Mouse (Mus musculus): ENCODE measurements at regions not wholly inside any gene's neighbourhood (a gene's known extent, or its start where the extent isn't known, plus 50 kb on each side); places are given as distances from the start of the nearest gene placed in this dataset.
A peak's percentile ranks its signal among the peaks of the same experiment; 100 is the strongest.

DNA sequence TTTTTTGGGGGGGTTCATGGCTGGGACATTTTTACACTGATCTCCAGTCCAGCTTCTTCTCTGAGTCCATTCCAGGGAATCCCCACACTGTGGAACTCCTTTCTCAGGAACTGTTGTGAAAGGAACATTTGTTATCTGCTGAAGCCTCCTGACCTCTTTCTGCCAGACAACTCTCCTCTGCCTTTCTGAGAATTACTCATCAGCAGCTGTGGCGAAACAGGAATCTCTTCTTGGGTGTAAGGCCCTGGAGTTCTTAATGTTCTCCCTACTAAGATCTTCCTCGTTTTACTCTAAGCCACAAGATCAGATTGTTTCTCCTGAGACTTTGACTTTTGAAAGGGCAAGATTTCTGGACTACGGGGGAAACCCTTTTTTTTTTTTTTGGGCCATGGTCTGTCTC lies 698.7 kb downstream of the Slc4a3 start:
- ATAC-seq: no peak
- peaks cover 9% of the 10 kb centered on the region for H3K4me1 ChIP-seq (ENCODE audit: control insufficient read depth, insufficient read depth, low read length)
- no peak overlapping the region for H3K9ac ChIP-seq (ENCODE audit: low read depth, low read length)
- H3K27ac ChIP-seq (ENCODE audit: low read length): no peak overlapping the region
- no peak overlapping the region for H3K4me3 ChIP-seq (ENCODE audit: low read depth, low read length)
- H3K27me3 ChIP-seq (ENCODE audit: control insufficient read depth, insufficient read depth, low read depth, low read length): no peaks in the 10 kb centered on the region
- WGBS: 83% methylated on average over 3 of the region's 3 CpGs
- no peak overlapping the region for H3K4me2 ChIP-seq (ENCODE audit: low read length)
- no peaks in the 10 kb centered on the region for H3K36me3 ChIP-seq (ENCODE audit: control insufficient read depth, insufficient read depth, low read length)
- no peaks in the 10 kb centered on the region for H3K9me3 ChIP-seq (replicated peaks; ENCODE audit: control insufficient read depth, low read length, poor library complexity, severe bottlenecking)

DNA sequence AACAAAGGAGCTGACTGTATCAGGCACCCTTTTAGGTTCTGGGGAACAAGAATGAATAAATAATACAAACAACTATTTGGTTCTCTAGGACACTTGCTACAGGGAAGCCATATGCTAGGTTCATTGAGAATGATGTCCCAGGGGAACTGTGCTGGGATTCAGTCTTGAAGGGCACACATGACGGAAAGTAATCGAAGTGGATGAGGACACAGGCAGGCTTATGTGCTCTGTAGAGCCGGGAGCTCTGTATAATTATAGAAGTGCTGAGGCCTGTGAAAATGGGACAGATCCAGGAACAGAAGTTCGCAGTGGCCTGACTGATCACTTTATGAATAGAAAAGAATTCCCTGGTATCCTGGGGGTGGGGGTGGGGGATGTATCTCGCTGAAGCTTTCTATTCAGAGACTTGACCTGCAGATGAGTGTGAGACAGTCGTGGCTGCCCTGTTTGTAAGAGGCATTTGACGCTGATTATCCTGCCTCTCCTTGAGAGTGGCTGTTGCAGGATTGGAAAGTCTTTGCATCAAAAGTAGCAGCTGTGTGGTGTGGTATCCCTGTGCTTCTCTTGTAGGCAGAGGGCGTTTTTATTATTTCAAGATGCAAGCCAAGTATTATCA lies 700.2 kb downstream of the Slc4a3 start:
- 8% methylated on average over 8 of the region's 8 CpGs for WGBS
- H3K36me3 ChIP-seq (ENCODE audit: control insufficient read depth, insufficient read depth, low read length): no peaks in the 10 kb centered on the region
- H3K4me3 ChIP-seq (ENCODE audit: low read depth, low read length): no peak overlapping the region
- no peak overlapping the region for H3K27ac ChIP-seq (ENCODE audit: low read length)
- no peak overlapping the region for H3K4me2 ChIP-seq (ENCODE audit: low read length)
- peak; percentile 36; the same call in 1 of the 2 replicates for ATAC-seq
- H3K27me3 ChIP-seq (ENCODE audit: control insufficient read depth, insufficient read depth, low read depth, low read length): no peaks in the 10 kb centered on the region
- H3K9me3 ChIP-seq (replicated peaks; ENCODE audit: control insufficient read depth, low read length, poor library complexity, severe bottlenecking): no peaks in the 10 kb centered on the region
- no peak overlapping the region for H3K9ac ChIP-seq (ENCODE audit: low read depth, low read length)
- peaks cover 9% of the 10 kb centered on the region for H3K4me1 ChIP-seq (ENCODE audit: control insufficient read depth, insufficient read depth, low read length)

DNA sequence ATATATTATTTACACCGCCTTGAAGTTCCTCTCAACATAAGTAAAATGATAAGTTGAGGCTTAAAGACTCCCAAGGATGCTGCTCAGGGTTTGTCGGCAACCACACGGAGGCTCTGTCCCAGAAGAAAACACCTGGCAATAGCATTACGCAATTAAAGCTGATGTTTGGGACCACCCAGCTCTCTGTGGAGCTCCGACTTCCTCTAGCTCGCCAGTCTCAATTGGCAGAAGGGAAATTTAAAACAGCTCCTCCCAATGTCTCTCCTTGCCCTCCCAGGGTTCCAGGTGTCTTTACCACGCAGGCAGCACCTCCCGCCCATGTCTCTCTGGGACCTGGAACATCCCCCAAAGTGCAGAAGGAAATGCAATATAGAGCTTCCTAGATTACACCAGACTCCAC lies 701.1 kb downstream of the Slc4a3 start:
- ATAC-seq: no peak
- Histone ChIP-seq H3K27me3 (ENCODE audit: control insufficient read depth, insufficient read depth, low read depth, low read length) (no peaks in the 10 kb centered on the region), H3K4me1 (ENCODE audit: control insufficient read depth, insufficient read depth, low read length) (peaks cover 9% of the 10 kb centered on the region), H3K4me3 (ENCODE audit: low read depth, low read length) (no peak overlapping the region), H3K27ac (ENCODE audit: low read length) (no peak overlapping the region), H3K9ac (ENCODE audit: low read depth, low read length) (no peak overlapping the region), H3K9me3 (replicated peaks; ENCODE audit: control insufficient read depth, low read length, poor library complexity, severe bottlenecking) (no peaks in the 10 kb centered on the region), H3K4me2 (ENCODE audit: low read length) (no peak overlapping the region), H3K36me3 (ENCODE audit: control insufficient read depth, insufficient read depth, low read length) (no peaks in the 10 kb centered on the region)
- 68% methylated on average over 8 of the region's 8 CpGs for WGBS

DNA sequence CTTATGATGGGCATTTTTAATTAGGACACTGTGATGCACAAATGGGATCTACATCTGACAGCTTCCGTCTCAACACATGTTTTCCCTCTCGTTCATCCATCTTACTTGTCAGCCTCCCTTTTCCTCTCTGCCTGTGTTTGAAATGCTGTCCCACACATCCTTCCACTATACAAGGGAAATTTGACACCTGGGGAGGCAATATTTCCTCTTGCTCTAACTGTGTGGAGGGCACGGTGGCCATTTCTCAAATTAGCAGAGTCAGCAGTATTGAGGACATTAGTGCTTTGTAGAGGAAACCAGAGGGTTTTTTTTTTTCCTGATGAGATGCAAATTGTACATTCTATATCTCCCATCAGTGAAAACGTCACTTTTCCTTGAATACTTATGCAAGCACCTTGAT lies 712.2 kb downstream of the Slc4a3 start:
- no peaks in the 10 kb centered on the region for H3K27me3 ChIP-seq (ENCODE audit: control insufficient read depth, insufficient read depth, low read depth, low read length)
- H3K4me3 ChIP-seq (ENCODE audit: low read depth, low read length): no peak overlapping the region
- no peaks in the 10 kb centered on the region for H3K4me1 ChIP-seq (ENCODE audit: control insufficient read depth, insufficient read depth, low read length)
- ATAC-seq: no peak
- H3K36me3 ChIP-seq (ENCODE audit: control insufficient read depth, insufficient read depth, low read length): no peaks in the 10 kb centered on the region
- H3K9ac ChIP-seq (ENCODE audit: low read depth, low read length): no peak overlapping the region
- no peak overlapping the region for H3K4me2 ChIP-seq (ENCODE audit: low read length)
- H3K27ac ChIP-seq (ENCODE audit: low read length): no peak overlapping the region
- 72% methylated on average over 4 of the region's 4 CpGs for WGBS
- no peaks in the 10 kb centered on the region for H3K9me3 ChIP-seq (replicated peaks; ENCODE audit: control insufficient read depth, low read length, poor library complexity, severe bottlenecking)

DNA sequence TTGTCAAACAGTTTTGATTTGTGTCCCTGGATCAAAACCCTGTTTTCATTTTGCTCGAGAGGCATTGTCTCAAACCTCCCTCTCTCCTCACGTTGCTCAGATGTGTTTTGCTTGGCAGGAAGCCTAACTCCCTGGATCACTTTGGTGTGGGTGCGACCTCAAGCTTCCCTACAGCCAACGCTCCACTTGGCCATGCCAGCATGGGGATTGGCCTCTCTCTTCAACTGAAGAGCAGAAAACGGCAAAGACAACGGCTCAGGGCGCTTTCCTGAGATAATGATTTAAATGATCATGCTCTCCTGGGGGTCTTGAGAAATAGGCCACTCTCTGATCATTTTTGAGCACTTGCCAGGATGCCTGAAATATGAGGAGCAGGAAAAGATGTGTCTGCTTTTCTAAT lies 730.1 kb downstream of the Slc4a3 start:
- no peak for ATAC-seq
- Histone ChIP-seq H3K27ac (ENCODE audit: low read length) (no peak overlapping the region), H3K4me2 (ENCODE audit: low read length) (no peak overlapping the region), H3K4me3 (ENCODE audit: low read depth, low read length) (no peak overlapping the region), H3K4me1 (ENCODE audit: control insufficient read depth, insufficient read depth, low read length) (no peaks in the 10 kb centered on the region), H3K36me3 (ENCODE audit: control insufficient read depth, insufficient read depth, low read length) (no peaks in the 10 kb centered on the region), H3K9ac (ENCODE audit: low read depth, low read length) (no peak overlapping the region), H3K27me3 (ENCODE audit: control insufficient read depth, insufficient read depth, low read depth, low read length) (no peaks in the 10 kb centered on the region), H3K9me3 (replicated peaks; ENCODE audit: control insufficient read depth, low read length, poor library complexity, severe bottlenecking) (no peaks in the 10 kb centered on the region)
- WGBS: 42% methylated on average over 7 of the region's 7 CpGs

DNA sequence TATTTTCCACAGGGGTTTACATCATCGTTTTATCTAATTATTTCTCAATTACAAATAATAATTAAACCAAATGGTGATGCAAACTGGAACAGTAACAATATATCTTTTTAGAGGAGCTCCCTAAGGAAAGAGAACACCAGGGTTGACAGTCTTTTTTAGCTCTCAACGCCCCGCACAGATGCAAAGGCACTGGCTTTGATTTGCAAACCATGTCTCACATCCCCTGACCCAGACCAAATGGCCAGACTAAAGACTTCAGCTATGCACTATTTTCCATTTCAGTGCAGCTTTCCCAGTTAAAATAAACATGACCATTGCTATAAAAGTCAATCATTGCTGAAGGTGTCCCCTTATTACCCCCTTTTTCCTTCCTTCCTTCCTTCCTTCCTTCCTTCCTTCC lies 730.6 kb downstream of the Slc4a3 start:
- H3K9ac ChIP-seq (ENCODE audit: low read depth, low read length): no peak overlapping the region
- H3K4me3 ChIP-seq (ENCODE audit: low read depth, low read length): no peak overlapping the region
- no peaks in the 10 kb centered on the region for H3K4me1 ChIP-seq (ENCODE audit: control insufficient read depth, insufficient read depth, low read length)
- no peak for ATAC-seq
- WGBS: 76% methylated on average over 3 of the region's 3 CpGs
- no peaks in the 10 kb centered on the region for H3K27me3 ChIP-seq (ENCODE audit: control insufficient read depth, insufficient read depth, low read depth, low read length)
- no peaks in the 10 kb centered on the region for H3K9me3 ChIP-seq (replicated peaks; ENCODE audit: control insufficient read depth, low read length, poor library complexity, severe bottlenecking)
- no peak overlapping the region for H3K4me2 ChIP-seq (ENCODE audit: low read length)
- H3K36me3 ChIP-seq (ENCODE audit: control insufficient read depth, insufficient read depth, low read length): no peaks in the 10 kb centered on the region
- H3K27ac ChIP-seq (ENCODE audit: low read length): no peak overlapping the region

DNA sequence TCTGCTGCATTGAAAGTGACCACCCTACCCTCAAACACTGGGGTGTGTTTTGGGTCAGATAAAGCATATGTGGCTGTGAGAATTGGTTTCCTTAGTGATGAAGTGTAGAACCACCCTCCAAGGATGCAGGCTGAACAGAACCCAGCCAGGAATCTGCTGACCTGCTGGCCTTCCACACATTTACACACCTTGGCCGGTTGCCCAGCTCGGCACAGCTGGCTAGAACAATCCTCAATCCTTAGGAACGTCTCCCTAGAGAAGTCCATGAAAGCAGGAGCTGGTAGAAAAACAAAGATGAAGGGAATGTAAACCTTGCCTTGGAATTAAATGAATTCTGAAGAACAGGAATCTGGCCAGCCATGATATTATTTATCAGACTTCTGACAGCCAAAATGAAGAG lies 737.3 kb downstream of the Slc4a3 start:
- no peaks in the 10 kb centered on the region for H3K36me3 ChIP-seq (ENCODE audit: control insufficient read depth, insufficient read depth, low read length)
- 0 out of 2 replicates have a peak, but pooled peaks cover 3% of the 10 kb centered on the region for H3K4me1 ChIP-seq (ENCODE audit: control insufficient read depth, insufficient read depth, low read length)
- WGBS: 38% methylated on average over 3 of the region's 3 CpGs
- H3K4me3 ChIP-seq (ENCODE audit: low read depth, low read length): no peak overlapping the region
- ATAC-seq: no peak
- H3K4me2 ChIP-seq (ENCODE audit: low read length): no peak overlapping the region
- no peaks in the 10 kb centered on the region for H3K9me3 ChIP-seq (replicated peaks; ENCODE audit: control insufficient read depth, low read length, poor library complexity, severe bottlenecking)
- no peak overlapping the region for H3K27ac ChIP-seq (ENCODE audit: low read length)
- no peaks in the 10 kb centered on the region for H3K27me3 ChIP-seq (ENCODE audit: control insufficient read depth, insufficient read depth, low read depth, low read length)
- no peak overlapping the region for H3K9ac ChIP-seq (ENCODE audit: low read depth, low read length)

DNA sequence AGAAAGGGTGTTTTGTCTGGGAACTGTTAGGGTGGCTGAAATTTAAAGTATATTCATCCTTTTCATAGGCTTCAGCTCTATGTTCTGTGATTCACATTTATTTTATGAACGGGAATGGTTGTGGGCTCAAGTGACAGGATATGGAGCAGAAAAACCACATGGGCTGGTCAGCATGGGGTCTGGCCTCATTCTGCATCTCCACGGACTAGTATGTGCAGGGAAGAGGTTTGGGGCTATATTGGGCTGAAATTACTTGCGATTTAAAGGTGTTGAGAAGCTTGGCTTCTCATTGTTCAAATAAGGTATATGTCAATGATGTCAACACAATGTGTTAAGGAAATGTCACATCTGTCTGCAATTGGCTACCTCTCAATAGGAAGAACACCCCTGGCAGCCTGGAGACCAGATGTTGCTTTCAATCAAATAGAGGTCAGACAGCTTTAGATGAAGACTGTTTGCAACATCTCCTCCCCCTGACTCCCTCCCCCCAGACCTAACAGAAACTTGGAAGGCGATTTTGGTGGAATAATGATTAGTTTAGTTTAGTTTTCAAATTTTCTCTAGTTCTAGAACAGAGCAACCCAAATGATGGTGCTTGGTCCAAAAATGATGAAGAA lies 777.0 kb downstream of the Slc4a3 start:
- no peak for ATAC-seq
- Histone ChIP-seq H3K4me1 (ENCODE audit: control insufficient read depth, insufficient read depth, low read length) (no peaks in the 10 kb centered on the region), H3K27ac (ENCODE audit: low read length) (no peak overlapping the region), H3K9ac (ENCODE audit: low read depth, low read length) (no peak overlapping the region), H3K4me3 (ENCODE audit: low read depth, low read length) (no peak overlapping the region), H3K27me3 (ENCODE audit: control insufficient read depth, insufficient read depth, low read depth, low read length) (no peaks in the 10 kb centered on the region), H3K36me3 (ENCODE audit: control insufficient read depth, insufficient read depth, low read length) (no peaks in the 10 kb centered on the region), H3K9me3 (replicated peaks; ENCODE audit: control insufficient read depth, low read length, poor library complexity, severe bottlenecking) (no peaks in the 10 kb centered on the region), H3K4me2 (ENCODE audit: low read length) (no peak overlapping the region)
- 92% methylated on average over 4 of the region's 4 CpGs for WGBS

DNA sequence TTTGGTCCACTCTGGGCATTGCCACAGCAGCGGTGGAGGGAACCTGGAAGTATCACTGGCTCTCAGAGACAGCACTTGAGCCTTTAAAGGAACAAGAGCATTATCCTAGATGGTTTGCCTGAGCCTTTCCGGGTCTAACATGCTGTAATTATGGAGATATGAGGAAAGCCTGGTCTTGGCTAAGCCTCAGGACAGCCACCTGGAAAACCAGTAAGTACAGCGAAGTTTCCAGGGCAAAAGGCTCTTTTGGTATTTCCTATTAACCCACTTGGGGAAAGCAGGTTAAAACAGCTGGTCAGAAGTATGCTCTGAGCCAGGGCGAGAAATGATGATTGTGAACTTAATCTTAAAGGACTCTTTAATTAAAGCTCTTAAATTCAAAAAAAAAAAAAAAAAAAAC lies 777.5 kb downstream of the Slc4a3 start:
- no peak for ATAC-seq
- no peaks in the 10 kb centered on the region for H3K9me3 ChIP-seq (replicated peaks; ENCODE audit: control insufficient read depth, low read length, poor library complexity, severe bottlenecking)
- no peak overlapping the region for H3K4me2 ChIP-seq (ENCODE audit: low read length)
- H3K36me3 ChIP-seq (ENCODE audit: control insufficient read depth, insufficient read depth, low read length): no peaks in the 10 kb centered on the region
- no peak overlapping the region for H3K27ac ChIP-seq (ENCODE audit: low read length)
- no peak overlapping the region for H3K9ac ChIP-seq (ENCODE audit: low read depth, low read length)
- H3K4me3 ChIP-seq (ENCODE audit: low read depth, low read length): no peak overlapping the region
- H3K27me3 ChIP-seq (ENCODE audit: control insufficient read depth, insufficient read depth, low read depth, low read length): no peaks in the 10 kb centered on the region
- no peaks in the 10 kb centered on the region for H3K4me1 ChIP-seq (ENCODE audit: control insufficient read depth, insufficient read depth, low read length)
- 79% methylated on average over 4 of the region's 4 CpGs for WGBS
